Mouse (Mus musculus) gonadal fat pad, adult 2 months (tissue): ENCODE measurements at regions not wholly inside any gene's neighbourhood (a gene's known extent, or its start where the extent isn't known, plus 50 kb on each side); places are given as distances from the start of the nearest gene placed in this dataset.

ENCODE experiments used
- DNase-seq: peaks from one replicate; pipeline ENCODE4 v3.0.0-alpha.2; 2012; ENCODE audit warnings: low read depth

DNA sequence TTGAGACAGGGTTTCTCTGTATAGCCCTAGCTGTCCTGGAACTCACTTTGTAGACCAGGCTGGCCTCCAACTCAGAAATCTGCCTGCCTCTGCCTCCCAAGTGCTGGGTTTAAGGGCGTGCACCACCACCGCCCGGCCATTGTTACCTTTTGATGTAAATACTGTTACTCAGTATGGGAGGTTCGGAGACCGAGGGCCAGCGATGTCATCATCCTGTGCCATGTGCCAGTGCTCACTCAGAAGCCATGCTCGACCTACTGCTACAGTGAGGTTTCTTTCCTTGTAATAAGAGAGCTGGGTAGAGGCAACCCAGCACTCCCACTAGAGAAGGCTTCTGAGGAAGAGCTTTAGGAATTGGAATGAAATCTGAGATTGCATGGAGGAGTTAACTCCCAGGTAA is 191.6 kb upstream of the Tgfbr2 start:
- DNase-seq: no peak

DNA sequence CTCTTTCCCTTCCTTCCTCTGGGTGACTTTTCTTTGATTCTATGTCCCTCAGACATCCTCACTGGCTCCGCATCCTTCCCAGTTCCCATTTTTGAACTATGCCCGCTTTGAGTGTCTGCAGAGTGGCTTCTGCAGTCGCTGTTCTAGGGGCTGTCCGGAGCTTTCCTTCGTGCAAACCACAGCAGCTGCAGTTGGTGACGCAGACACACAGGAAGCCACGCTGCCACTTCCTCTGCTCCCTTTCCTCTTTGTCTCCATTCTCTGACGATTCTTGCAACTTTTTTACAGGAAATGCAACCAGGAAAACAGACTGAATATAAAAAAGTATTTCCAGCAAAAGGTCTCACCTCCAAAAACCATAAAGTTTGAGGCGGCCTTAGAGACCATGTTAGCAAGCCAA is 191.0 kb upstream of the Tgfbr2 start:
- DNase-seq: no peak

- DNase-seq: no peak
These were observed 190.5 kb upstream of the Tgfbr2 start for GRCm38 (mm10) chr9:116365701-116366100.

GRCm38 (mm10) chr9:116365016-116365685 is 190.0 kb upstream of the Tgfbr2 start:
- no peak for DNase-seq

DNA sequence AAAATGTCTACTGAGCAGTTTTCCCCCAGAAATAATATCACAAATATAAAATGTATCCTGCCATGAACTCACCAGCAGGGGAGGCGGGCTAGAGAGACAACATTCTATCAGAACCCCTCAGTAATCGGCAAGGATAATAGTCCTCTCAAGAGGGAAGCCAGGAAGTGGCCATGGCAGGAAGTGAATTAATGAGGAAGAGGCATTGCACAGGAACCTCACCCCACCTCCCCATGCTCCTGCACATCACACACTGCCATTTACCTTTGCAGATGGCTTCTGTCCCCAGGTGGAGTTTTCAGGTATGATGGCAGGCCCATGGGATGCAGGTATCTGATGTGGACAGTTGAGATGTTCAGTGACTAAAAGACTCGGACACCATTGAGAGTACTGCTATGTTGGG is 185.9 kb upstream of the Tgfbr2 start:
- DNase-seq: no peak

GRCm38 (mm10) chr9:116354056-116354732 is 179.0 kb upstream of the Tgfbr2 start:
- DNase-seq: no peak

DNA sequence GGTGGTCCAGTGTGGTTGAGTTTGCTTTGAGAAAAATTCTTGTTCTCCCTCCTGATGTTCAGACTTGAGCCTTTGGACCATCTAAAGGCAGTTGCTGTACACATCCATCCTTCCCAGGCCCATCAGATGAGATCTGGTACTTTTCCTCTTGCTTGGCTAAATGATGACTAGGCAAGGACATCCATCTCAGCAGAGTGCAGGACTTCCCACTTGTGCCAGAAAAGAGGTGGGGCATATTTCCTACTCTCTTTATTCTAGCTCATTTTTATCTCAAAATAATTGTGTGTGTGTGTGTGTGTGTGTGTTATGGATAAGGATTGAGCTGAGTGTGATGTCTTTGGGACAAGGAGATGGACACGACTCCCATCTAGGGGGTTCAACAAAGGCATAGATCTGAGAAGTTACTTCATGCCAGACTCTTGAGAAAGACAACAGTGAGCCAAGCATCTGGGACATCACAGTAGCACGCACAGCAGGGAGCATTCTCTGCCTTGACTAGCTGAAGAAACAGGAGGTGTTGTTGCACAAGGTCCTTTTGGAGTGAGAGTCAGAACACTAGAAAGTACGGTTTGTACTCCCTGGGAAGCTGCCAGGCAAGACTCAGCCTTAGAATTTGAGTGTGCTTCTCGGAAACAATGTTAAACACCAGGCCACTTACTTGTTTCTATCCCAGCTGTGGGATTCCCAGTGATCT is 177.8 kb upstream of the Tgfbr2 start:
- no peak for DNase-seq

DNA sequence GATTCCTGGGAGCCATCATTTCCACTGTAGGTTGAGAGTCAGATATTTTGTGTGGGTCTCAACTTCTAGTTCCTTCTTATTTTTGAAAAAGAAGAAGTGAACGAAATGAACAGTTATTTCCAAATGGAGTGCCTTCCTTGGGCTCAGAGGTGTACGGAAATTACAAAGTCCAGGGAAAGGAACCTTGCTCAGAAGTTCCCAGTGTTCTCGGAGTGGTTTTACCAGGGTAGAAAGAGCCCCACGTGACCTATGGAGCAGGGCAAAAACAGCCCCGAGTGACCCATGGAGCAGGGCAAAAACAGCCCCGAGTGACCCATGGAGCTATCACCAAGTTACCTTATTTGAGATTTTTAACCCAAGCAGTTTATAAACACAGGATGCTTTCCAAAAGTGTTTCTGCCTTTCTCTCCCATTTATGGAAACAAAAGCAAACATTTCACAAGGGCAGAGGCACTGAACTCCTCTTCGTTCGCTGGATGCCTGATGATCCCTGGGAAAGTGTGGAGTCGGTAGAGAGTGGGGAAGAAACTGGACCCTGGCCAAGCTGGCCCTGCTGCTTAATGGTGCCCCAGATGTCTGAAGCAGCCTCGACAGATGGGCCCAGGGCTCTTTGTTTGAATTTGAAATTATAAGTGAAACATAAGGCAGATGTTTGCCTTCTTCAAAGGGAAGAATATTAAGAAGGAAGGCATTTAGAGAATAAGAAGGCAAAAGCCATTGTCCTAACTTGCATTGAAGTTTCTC is 175.8 kb upstream of the Tgfbr2 start:
- DNase-seq: no peak

DNA sequence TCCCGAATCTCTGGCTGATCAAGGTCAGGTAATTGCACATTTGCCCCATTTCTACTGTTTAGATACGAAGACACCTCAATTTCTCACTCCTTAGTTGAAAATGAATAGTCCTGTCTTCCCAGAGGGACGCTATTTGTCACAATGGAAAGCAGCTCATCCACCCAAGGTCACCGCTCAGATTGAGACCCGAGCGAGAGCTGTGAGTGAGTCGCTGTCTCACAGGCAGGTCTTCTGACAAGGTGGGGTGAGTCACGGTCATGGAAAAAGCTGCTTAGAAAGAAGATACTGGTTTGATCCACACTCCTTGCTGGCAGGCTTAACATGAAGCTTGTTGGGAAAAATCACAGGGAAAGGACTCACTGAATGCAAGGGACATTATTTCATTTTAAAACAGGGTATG is 171.9 kb upstream of the Tgfbr2 start:
- no peak for DNase-seq

DNA sequence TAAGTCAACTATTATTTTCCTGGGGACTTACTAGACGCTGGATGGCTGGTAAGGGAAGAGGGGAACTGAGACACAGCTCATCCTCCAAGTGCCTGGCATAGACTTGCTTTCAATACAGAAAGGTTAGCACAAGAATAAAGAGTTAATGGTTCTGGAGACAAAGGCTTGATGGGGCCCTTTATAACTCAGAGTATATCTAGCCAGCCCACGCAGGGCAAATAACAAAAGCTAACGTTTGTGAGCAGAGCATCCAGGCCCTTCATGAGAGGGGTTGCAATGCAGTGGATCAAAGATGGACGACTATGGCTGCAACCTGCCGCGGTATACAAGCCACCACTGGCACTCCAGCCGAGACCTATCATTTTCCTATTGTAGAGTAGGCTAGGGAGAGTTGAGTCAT is 171.3 kb upstream of the Tgfbr2 start:
- no peak for DNase-seq

GRCm38 (mm10) chr9:116343086-116343481 is 167.9 kb upstream of the Tgfbr2 start:
- no peak for DNase-seq

DNA sequence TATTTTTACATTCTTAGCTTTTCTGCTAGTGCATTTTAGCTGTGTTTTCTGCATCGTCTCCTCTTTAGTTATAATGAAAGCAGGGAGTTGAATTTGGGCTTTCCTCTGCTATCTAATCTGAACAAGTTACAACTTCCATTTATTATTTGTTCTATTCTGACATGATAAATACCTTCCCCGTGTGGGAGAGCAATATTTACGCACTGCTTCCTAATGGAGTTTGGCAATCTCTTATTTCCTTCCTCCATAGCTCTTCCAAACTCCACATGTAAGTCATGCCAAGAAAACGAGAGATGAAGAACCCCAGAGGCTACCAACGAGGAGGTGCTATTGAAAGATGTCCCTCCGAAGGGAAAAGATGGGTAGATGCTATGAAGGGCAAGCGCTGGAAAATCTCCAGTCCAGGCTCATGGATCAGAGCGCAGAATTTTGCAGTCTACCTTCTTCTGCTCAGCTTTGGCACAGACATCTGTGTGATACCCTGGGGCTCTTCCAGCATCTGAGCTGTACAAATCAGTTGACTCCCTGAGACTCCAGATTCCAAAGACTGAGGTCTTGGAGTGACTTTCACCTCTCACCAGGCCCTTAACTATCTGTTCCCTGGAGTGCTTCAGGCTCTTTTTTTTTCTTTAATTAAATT is 167.4 kb upstream of the Tgfbr2 start:
- no peak for DNase-seq

GRCm38 (mm10) chr9:116342009-116342408 is 166.8 kb upstream of the Tgfbr2 start:
- no peak for DNase-seq

DNA sequence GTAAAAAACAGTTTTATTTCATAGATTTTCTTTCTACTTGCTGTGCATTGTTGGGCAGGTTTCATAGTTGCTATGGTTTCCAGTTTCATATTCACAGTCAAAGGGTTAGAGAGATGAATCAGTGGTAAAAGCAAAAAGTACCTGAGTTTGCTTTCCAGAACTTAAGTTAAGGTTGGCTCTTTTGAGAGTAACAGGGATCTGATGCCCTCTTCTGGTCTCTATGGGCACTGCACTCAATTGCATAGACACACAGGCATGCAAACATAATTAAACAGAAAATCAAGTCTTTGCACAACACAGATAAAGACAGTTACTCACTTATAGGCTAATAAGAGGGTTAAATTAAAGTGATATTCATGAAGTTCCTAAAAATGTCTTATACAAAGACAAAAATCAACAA is 165.8 kb upstream of the Tgfbr2 start:
- no peak for DNase-seq

GRCm38 (mm10) chr9:116338729-116339100 is 163.6 kb upstream of the Tgfbr2 start:
- DNase-seq: no peak

DNA sequence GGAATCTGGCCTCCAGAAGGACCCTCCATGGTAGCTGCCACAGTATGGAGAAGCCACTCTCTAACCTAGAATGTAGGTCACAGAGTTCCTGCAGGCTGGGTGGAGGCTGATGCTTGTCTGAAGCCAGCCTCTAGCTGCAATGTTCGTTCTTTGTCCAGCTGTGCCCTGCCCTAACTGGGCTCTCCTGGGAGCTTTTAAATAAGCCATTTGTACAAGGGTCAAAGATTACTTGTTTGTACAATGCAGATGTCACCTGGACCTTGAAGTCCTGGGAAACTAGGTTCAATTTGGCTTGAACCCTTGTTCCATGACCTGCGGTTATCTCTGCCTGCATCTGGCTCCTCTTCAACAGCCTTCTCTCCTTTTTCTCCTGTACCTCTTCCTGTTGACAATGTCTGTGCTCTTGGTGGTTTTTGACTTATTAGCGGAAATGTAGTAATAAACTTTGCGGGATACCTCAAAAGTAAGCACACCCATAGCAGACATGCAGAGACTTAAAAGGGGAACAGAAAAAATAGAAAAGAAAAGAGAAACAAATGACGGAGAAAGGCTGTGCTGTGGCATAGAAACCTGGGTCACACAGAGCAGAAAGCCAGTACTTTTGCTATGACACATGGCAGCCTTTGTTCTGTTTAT is 163.1 kb upstream of the Tgfbr2 start:
- no peak for DNase-seq

DNA sequence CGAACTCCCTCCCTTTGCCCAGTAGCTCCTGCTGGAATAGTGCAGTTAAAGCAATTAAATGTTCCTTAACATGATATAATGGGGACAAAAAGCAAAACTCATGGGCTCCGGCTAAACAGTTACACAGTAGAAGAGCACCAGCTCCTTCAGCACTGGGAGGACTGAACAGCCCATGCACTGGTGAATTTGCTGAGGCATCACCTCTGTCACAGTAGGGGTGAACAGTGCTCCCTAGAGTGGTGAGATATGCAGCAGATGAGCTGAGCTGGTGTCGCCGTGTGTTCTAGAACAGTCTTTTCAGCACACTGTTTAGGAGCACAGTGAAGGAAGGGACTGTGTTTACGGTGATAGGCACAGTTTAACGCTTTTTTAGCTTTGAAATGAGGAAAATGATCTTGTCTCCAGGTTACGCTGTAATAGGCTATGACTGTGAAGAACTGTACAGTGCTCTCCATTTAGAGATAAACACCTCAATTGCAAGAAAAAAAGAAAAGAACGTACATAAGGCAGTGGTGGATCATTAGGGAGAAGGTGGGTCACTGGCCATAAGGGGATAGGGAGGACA is 162.4 kb upstream of the Tgfbr2 start:
- DNase-seq: no peak

DNA sequence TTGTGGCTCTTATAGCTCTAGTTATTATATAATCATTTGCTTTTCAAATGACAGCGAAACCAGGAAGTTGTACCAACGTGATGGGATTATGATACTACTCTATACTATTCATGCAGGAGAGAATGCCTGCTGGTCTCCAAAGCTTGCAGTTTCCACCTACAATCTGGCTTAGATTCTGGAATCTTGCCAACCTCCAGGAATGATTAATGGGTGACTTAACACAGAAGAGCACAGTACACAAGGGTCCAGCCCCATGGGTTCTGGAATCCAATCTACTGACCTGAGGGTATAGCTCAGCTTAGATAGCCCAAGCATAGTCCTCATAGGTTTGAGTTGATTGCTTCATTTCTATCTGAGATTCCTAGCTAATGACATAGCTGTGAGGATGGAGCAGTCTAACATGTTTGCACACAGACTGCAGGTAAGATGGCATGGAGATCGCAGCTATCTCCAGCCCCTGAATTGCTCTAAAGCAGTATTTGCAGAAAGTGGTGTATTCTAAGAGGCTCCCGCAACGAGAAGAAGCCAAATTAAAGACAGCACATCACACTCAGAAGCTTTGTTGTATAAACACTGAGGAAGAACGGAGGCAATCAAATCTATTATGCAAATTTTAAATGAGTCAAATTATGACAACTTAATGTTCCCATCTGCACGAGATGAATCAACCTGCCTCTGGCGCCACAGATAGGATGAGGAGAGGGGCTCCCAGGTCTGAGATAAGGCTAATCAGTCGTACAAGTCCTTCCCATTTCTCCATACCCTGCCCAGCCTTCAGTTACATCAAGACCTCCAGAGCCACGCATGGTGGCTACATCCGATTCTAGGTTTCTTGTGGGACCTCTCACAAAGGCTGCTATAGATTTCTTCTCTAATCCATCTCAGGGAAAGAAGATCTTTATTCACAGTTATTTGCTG is 160.7 kb upstream of the Tgfbr2 start:
- no peak for DNase-seq

DNA sequence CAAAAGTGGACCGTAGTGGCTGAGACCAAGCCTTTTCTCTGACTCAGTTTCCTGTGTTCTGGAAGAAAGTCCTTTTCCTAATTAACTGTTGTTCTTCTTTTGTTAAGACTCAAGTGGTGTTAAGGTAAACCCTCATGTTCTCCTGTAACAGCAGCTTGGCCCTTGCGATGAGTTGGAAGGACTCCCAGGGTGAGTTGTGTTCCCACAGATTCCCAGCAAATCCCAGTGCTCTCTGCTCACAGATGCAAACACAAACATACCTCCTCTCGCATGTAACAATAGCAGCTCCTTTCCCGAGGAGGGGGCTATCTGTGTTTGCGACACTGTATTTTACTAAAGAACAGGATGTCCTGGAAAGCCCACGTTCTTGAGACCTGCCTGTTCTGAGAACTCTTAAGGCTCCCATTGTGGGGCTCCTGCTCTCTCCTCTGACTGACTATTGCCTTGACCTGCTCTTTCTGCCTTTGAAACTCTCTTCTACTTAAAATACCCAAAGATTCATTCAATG is 158.8 kb upstream of the Tgfbr2 start:
- no peak for DNase-seq
